Mouse (Mus musculus) small intestine, adult 2 months (tissue): ENCODE measurements at regions not wholly inside any gene's neighbourhood (a gene's known extent, or its start where the extent isn't known, plus 50 kb on each side); places are given as distances from the start of the nearest gene placed in this dataset.

ENCODE experiments used
- CTCF ChIP-seq: fragments of 200-500 bp; IDR thresholded peaks from 2 replicates; pipeline ENCODE4 v1.5.1; 2012; ENCODE audit warnings: low read depth, mild to moderate bottlenecking, control low read depth, inconsistent platforms, low read length, moderate library complexity, mixed read lengths; ENCODE audit not compliant: insufficient replicate concordance, insufficient read length; ENCODE audit errors: extremely low read depth
- POLR2A ChIP-seq: fragments of 200-500 bp; IDR thresholded peaks from 2 replicates; pipeline ENCODE4 v1.6.1; 2012; ENCODE audit warnings: low read depth, mild to moderate bottlenecking, control low read depth, inconsistent platforms, low read length, moderate library complexity

DNA sequence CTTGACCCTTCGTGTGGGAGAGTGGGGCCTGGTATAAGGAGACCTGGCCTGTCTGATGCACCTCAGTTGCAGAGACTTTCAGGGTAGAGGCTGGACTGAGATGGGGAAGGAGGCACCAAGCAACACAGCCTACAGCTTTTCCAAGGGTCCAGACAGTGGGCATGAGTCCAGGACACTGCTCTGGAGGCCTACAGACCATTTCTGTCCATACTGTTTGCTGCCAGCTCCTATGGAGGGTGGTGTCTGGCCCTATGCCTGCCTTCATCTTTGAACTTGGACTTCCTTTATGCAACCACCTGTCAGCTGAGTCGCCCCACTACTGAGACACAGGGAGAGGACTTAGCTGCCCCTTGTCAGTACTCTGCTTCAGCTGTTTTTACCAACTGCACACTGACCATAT, 73.7 kb upstream of the Brd7 start:
- no peak for TF ChIP-seq CTCF
- TF ChIP-seq POLR2A = no peak
